Mouse (Mus musculus) limb, embryonic 14.5 days (tissue): ENCODE data around the gene Gm20547. TPM values are rescaled to one million over a fixed set of nuclear protein-coding genes. Genes with fewer than 3 reads are reported as not detected.
A peak's percentile ranks its signal among the peaks of the same experiment; 100 is the strongest.
"Not testable (repeated sequence)": the region's sequence is repeated elsewhere in the genome, so short reads cannot be mapped to it uniquely, and the experiment has no call there.

Experiments
- ATAC-seq: fragments of 200-750 bp; cut with Nextera tagmentation; 2 replicates; pipeline ENCODE4 v1.8.0; 2017; ENCODE audit warnings: low read depth, moderate number of reproducible peaks, moderate TSS enrichment; ENCODE audit not compliant: low FRiP score
- DNase-seq: peaks from one replicate; pipeline ENCODE4 v3.0.0-alpha.2; 2015; ENCODE audit warnings: low spot score
- H3K27ac ChIP-seq: fragments of 300-500 bp; sonication (generic); replicated peaks from 2 replicates; pipeline ENCODE4 v1.5.1; 2014; ENCODE audit warnings: low read depth, mild to moderate bottlenecking, low read length, moderate library complexity, mixed read lengths
- H3K27me3 ChIP-seq: fragments of 300-500 bp; sonication (generic); 2 replicates; pipeline ENCODE4 v1.6.1; 2014; ENCODE audit warnings: low read length, mixed read lengths; ENCODE audit not compliant: control insufficient read depth, insufficient read depth
- H3K36me3 ChIP-seq: fragments of 300-500 bp; sonication (generic); 2 replicates; pipeline ENCODE4 v1.6.1; 2014; ENCODE audit warnings: mild to moderate bottlenecking, low read length, moderate library complexity, mixed read lengths; ENCODE audit not compliant: control insufficient read depth, insufficient read depth
- H3K4me1 ChIP-seq: fragments of 300-500 bp; sonication (generic); 2 replicates; pipeline ENCODE4 v1.6.1; 2014; ENCODE audit warnings: antibody characterized with exemption, low read length, mixed read lengths; ENCODE audit not compliant: control insufficient read depth, insufficient read depth
- H3K4me2 ChIP-seq: fragments of 300-500 bp; sonication (generic); replicated peaks from 2 replicates; pipeline ENCODE4 v1.6.1; 2014; ENCODE audit warnings: low read depth, mild to moderate bottlenecking, low read length, moderate library complexity; ENCODE audit not compliant: severe bottlenecking
- H3K4me3 ChIP-seq: fragments of 300-500 bp; sonication (generic); replicated peaks from 2 replicates; pipeline ENCODE4 v1.5.1; 2014; ENCODE audit warnings: low read length
- H3K9ac ChIP-seq: fragments of 300-500 bp; sonication (generic); 2 replicates; pipeline ENCODE4 v1.6.1; 2014; ENCODE audit warnings: mild to moderate bottlenecking, low read depth, low read length, moderate library complexity; ENCODE audit not compliant: severe bottlenecking
- H3K9me3 ChIP-seq: fragments of 300-500 bp; sonication (generic); 2 replicates; pipeline ENCODE4 v1.6.1; 2016; ENCODE audit warnings: low read length; ENCODE audit not compliant: control insufficient read depth
- POLR2A ChIP-seq: fragments of 200-500 bp; IDR thresholded peaks from 2 replicates; pipeline ENCODE4 v1.8.0; 2012; ENCODE audit warnings: inconsistent platforms, mild to moderate bottlenecking, moderate library complexity, borderline replicate concordance; ENCODE audit not compliant: insufficient read depth, insufficient read length; ENCODE audit errors: extremely low read depth
- WGBS: fragments of 180-500 bp; shearing (Covaris S2); extraction: QIAGEN DNeasy Blood & Tissue Kit; methylation state at CpG from one replicate; pipeline ENCODE4 v1.1.7; 2014; 5-methylcytosine and 5-hydroxymethylcytosine counted together
- polyA plus RNA-seq, 2 experiments: library from polyadenylated mRNA; depleted of rRNA in 1 of 2; stranded (reverse) in 1 of 2; unstranded in 1 of 2; fragments of >200 nt; fragmentation: Nextera tagmentation in 1 of 2; extraction: Ambion mirVana in 1 of 2; gene quantifications; 2 replicates each; pipeline versions ENCODE4 v1.2.1 to v1.2.3; 2012 to 2014

Gm20547 gene
- polyA plus RNA-seq, 2 experiments = not detected

DNA sequence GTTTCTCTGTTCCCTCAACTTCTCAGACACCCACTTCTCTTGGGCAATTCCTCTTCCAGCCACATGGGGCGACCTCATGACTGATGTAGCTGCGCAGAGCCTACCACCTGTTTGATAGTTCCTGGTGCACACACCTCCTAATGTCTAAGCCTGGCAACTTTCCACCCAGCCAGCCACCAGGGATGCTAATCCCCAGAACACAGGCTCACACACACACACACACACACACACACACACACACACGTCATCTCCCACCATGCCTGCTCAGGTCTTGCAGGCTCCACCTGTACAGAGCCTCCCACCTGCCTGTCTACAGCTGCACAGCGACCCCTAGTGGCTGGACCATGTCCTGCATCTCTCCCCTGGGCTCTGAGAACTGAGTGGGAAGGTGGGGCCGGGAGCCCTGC lies 30.1 kb upstream of the Gm20547 start:
- Histone ChIP-seq H3K4me2 (no peak overlapping the region), H3K4me1 (no peaks in the 10 kb centered on the region; the same call in 1 of the 2 replicates), H3K27me3 (no peaks in the 10 kb centered on the region), H3K9me3 (no peaks in the 10 kb centered on the region), H3K9ac (no peak overlapping the region), H3K36me3 (peaks cover 71% of the 10 kb centered on the region), H3K4me3 (no peak overlapping the region), H3K27ac (no peak overlapping the region)
- 43% methylated on average over 5 of the region's 5 CpGs for WGBS
- TF ChIP-seq POLR2A = no peak
- DNase-seq (peak; percentile 32), ATAC-seq (peak; percentile 32; the same call in 1 of the 2 replicates)

DNA sequence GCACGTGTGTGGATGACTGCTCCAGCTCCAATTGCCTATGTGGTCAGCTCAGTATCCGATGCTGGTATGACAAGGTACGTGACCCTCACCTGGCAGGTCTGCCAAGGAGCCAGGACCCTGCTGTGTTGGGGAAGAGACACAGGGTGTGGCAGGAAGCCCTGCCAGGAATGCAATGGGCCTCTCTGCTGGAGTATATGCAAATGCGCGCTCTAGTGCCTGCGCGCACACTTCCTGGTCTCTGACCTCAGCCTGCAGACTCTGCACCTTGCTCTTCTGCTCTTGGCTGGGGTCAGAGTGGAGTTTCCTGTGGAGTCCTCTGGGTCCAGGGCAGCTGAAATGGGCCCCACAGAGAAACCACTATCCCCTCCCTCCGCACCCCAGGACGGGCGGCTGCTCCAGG lies 29.1 kb upstream of the Gm20547 start:
- H3K4me2 ChIP-seq = no peak overlapping the region
- H3K4me3 ChIP-seq = no peak overlapping the region
- H3K36me3 ChIP-seq = peaks cover 81% of the 10 kb centered on the region
- H3K9me3 ChIP-seq = no peaks in the 10 kb centered on the region
- no peak for TF ChIP-seq POLR2A
- DNase-seq (no peak), ATAC-seq (no peak)
- no peaks in the 10 kb centered on the region for H3K27me3 ChIP-seq
- WGBS = 83% methylated on average over 10 of the region's 10 CpGs
- no peak overlapping the region for H3K9ac ChIP-seq
- H3K27ac ChIP-seq = no peak overlapping the region
- H3K4me1 ChIP-seq = no peaks in the 10 kb centered on the region; the same call in 1 of the 2 replicates

DNA sequence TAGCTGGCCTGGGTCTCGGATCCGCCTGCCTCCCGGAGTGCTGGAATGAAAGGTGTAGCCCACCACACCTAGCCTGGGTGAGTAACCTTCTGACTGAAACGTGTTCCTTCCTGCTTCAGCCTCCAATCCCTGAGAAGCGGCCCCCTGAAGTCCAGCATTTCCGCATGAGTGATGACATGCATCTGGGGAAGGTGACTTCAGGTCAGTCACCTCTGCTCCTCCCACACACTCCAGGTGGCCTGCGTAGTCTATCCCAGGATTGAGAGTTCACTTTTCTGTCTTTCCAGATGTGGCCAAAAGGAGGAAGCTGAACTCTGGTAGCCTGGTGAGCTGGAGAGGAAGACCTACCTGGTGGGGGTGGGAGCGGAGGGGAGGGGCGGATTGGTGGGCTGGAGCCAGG lies 21.1 kb upstream of the Gm20547 start:
- H3K36me3 ChIP-seq = peaks cover 63% of the 10 kb centered on the region
- TF ChIP-seq POLR2A = no peak

DNA sequence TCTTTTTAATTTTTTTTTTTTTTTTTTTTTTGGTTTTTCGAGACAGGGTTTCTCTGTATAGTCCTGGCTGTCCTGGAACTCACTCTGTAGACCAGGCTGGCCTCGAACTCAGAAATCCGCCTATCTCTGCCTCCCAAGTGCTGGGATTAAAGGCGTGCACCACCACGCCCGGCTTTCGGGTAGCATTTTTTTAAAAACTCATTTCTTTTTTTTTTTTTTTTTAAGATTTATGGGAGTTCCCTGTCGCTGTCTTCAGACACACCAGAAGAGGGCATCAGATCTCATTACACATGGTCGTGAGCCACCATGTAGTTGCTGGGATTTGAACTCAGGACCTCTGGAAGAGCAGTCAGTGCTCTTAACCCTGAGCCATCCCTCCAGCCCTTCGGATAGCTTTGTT lies 20.1 kb upstream of the Gm20547 start:
- not testable (repeated sequence) for DNase-seq, H3K27me3 ChIP-seq, H3K4me1 ChIP-seq, ATAC-seq, H3K4me3 ChIP-seq, H3K9ac ChIP-seq, H3K9me3 ChIP-seq, H3K27ac ChIP-seq, H3K4me2 ChIP-seq
- 88% methylated on average over 9 of the region's 10 CpGs for WGBS
- peaks cover 54% of the 10 kb centered on the region for H3K36me3 ChIP-seq

More for the DNA sequence above, 21.1 kb upstream of the Gm20547 start:
- ATAC-seq (no peak), DNase-seq (no peak)
- 87% methylated on average over 9 of the region's 9 CpGs for WGBS
- H3K4me1 ChIP-seq = peaks cover 4% of the 10 kb centered on the region; the same call in 1 of the 2 replicates
- H3K27me3 ChIP-seq = no peaks in the 10 kb centered on the region
- no peak overlapping the region for H3K27ac ChIP-seq
- H3K9me3 ChIP-seq = no peaks in the 10 kb centered on the region
- no peak overlapping the region for H3K4me3 ChIP-seq
- H3K9ac ChIP-seq = no peak overlapping the region
- no peak overlapping the region for H3K4me2 ChIP-seq

DNA sequence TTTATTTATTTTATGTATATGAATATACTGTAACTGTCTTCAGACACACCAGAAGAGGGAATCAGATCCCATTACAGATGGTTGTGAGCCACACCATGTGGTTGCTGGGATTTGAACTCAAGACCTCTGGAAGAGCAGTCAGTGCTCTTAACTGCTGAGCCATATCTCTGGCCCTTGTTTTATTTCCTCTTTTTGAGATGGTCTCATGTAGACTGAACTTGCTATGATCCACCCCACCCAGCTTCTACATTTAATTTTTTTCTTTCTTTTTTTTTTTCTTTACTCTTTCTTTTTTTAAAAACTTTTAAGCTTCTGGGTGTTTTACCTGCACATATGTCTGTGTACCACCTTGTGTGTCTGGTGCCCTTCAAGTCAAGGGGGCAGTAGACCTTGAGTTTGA lies 19.0 kb upstream of the Gm20547 start:
- ATAC-seq = not testable (repeated sequence)
- peaks cover 50% of the 10 kb centered on the region for H3K36me3 ChIP-seq

DNA sequence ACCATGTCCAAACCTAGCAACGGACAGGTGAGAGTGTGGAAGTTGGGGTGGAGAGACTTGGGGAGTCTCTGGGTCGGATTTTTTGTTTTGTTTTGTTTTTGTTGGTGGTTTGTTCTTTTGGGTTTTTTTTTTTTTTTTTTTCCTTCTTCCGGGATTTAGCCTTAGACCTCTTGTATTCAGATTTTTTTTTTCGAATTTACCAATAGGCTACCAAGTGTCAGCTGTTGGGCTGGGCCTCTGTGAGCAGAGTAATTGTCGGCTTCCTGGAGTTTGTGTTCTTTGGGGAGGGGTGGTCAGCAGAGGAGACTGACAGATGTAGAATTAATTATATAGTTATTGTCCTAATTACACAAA lies 18.0 kb upstream of the Gm20547 start:
- 3% methylated on average over 5 of the region's 5 CpGs for WGBS
- Histone ChIP-seq H3K9me3 (no peaks in the 10 kb centered on the region), H3K4me1 (peaks cover 27% of the 10 kb centered on the region), H3K4me3 (peak overlapping the region; percentile 87), H3K27me3 (no peaks in the 10 kb centered on the region), H3K36me3 (peaks cover 40% of the 10 kb centered on the region), H3K27ac (peak overlapping the region; percentile 94; the same call in 1 of the 2 replicates), H3K4me2 (peak overlapping the region; percentile 84), H3K9ac (peak overlapping the region; percentile 91)
- DNase-seq (no peak), ATAC-seq (no peak)
- no peak for TF ChIP-seq POLR2A

More for the DNA sequence above, 19.0 kb upstream of the Gm20547 start:
- not testable (repeated sequence) for H3K27ac ChIP-seq, H3K27me3 ChIP-seq, H3K9ac ChIP-seq, H3K4me2 ChIP-seq, H3K9me3 ChIP-seq, DNase-seq, H3K4me3 ChIP-seq
- peaks cover 18% of the 10 kb centered on the region for H3K4me1 ChIP-seq
